18 mouse cellular contexts compared by ENCODE assay signal in the genomic region with DNA sequence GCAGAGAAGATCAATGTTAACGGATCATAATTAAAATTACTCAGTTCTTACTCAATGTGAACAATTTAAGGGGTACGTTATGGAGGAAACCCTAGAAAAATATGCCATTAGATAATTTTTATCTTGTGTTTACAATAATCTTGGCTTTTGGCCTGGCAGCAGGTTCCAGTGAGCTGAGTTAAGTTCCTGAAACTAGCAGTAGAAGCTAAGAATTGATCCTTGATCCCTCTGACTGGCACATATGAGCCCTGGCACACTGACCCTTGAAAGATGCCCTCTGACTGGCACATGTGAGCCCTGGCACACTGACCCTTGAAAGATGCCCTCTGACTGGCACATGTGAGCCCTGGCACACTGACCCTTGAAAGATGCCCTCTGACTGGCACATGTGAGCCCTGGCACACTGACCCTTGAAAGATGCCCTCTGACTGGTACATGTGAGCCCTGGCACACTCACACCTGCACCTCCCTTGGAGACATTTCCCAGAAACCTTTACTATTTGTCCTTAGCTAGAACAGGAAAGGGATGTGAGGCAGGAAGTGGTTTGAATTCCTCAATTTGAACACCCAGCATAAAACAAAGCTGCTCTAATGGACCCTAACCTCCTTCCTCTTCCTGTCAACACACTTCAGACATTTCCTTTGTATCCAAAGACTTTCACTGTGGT. TPM values are rescaled to one million over a fixed set of nuclear protein-coding genes. Genes with fewer than 3 reads are reported as not detected.
DNase-seq lines count a peak whose midpoint lies in the region; ATAC-seq lines count a peak whose summit lies in the region.
"Had no signal": no experiment of that assay in that cellular context is flagged by ENCODE, and none has a peak within 500 bp of the region (broad histone marks: within the 10 kb centered on the region; RNA-seq: fewer than 3 reads in every experiment).

No protein-coding gene starts in this region.

- H3K4me2 ChIP-seq in kidney, embryonic 14.5 days (replicated peaks; ENCODE audit: low read depth, low read length) = no peak overlapping the region
- H3K4me2 ChIP-seq in heart, embryonic 15.5 days = no peak overlapping the region
- H3K4me2 ChIP-seq: stomach, embryonic 15.5 days had no signal

- H3K9ac ChIP-seq in kidney, embryonic 14.5 days (ENCODE audit: low read depth, low read length) = no peak overlapping the region
- no peak overlapping the region for H3K9ac ChIP-seq in heart, embryonic 15.5 days
- H3K9ac ChIP-seq: stomach, embryonic 15.5 days had no signal

- no peak for ATAC-seq in kidney, embryonic 14.5 days (ENCODE audit: low FRiP score, low TSS enrichment)
- ATAC-seq in heart, embryonic 15.5 days (replicated peaks; ENCODE audit: insufficient number of reproducible peaks, insufficient read depth, low FRiP score, low read depth) = 0 out of 2 replicates have a peak, but pooled peaks have one; percentile 55

- H3K27ac ChIP-seq in kidney, embryonic 14.5 days (ENCODE audit: low read depth, low read length) = no peak overlapping the region
- peak overlapping the region; percentile 53 for H3K27ac ChIP-seq in heart, embryonic 15.5 days
- peak overlapping the region; percentile 69 for H3K27ac ChIP-seq in macrophage
- H3K27ac ChIP-seq: stomach, embryonic 15.5 days had no signal

- 87% methylated on average over 2 of the region's 2 CpGs for WGBS in kidney, embryonic 14.5 days
- 62% methylated on average over 2 of the region's 2 CpGs for WGBS in heart, embryonic 15.5 days
- WGBS in macrophage (ENCODE audit: missing documents) = 37% methylated on average over 2 of the region's 2 CpGs

- DNase-seq in kidney, adult 9 months = peak; percentile 79
- DNase-seq in R1 (ENCODE audit: low read depth, low spot score) = peak; percentile 47
- no peak for DNase-seq in right cerebral cortex, postnatal 25 days
- DNase-seq in right cerebral cortex, adult 18-20 months = no peak
- no peak for DNase-seq in frontal cortex, postnatal 10 days (ENCODE audit: low spot score in 2 of 2)
- DNase-seq: adrenal gland, postnatal 10 days; cerebellum, postnatal 25 days; left cerebral cortex, postnatal 4 days; midbrain, embryonic 14.5 days had no signal

- no peaks in the 10 kb centered on the region for H3K27me3 ChIP-seq in kidney, embryonic 14.5 days (ENCODE audit: control insufficient read depth, insufficient read depth, low read length)
- no peaks in the 10 kb centered on the region for H3K27me3 ChIP-seq in heart, embryonic 15.5 days
- H3K27me3 ChIP-seq: stomach, embryonic 15.5 days had no signal

- H3K36me3 ChIP-seq in kidney, embryonic 14.5 days (ENCODE audit: control insufficient read depth, insufficient read depth, low read length) = no peaks in the 10 kb centered on the region
- no peaks in the 10 kb centered on the region for H3K36me3 ChIP-seq in heart, embryonic 15.5 days
- no peaks in the 10 kb centered on the region for H3K36me3 ChIP-seq in macrophage (ENCODE audit: inconsistent target)
- H3K36me3 ChIP-seq: G1E; stomach, embryonic 15.5 days had no signal

- H3K4me1 ChIP-seq in kidney, embryonic 14.5 days (ENCODE audit: control insufficient read depth, insufficient read depth, low read length) = no peaks in the 10 kb centered on the region
- peaks cover 3% of the 10 kb centered on the region; the same call in 1 of the 2 replicates for H3K4me1 ChIP-seq in heart, embryonic 15.5 days (replicated peaks)
- H3K4me1 ChIP-seq: stomach, embryonic 15.5 days had no signal

- no peaks in the 10 kb centered on the region for H3K79me2 ChIP-seq in macrophage (ENCODE audit: inconsistent target)

- H3K4me3 ChIP-seq in kidney, embryonic 14.5 days (ENCODE audit: low read length) = no peak overlapping the region
- no peak overlapping the region for H3K4me3 ChIP-seq in heart, embryonic 15.5 days
- no peak overlapping the region for H3K4me3 ChIP-seq in macrophage (ENCODE audit: inconsistent target)
- H3K4me3 ChIP-seq: erythroblast, embryonic 14.5 days; stomach, embryonic 15.5 days had no signal

- no peaks in the 10 kb centered on the region for H3K9me3 ChIP-seq in kidney, embryonic 14.5 days (ENCODE audit: control insufficient read depth, low read length)
- H3K9me3 ChIP-seq in heart, embryonic 15.5 days (replicated peaks) = no peaks in the 10 kb centered on the region
- H3K9me3 ChIP-seq: G1E; stomach, embryonic 15.5 days had no signal

RNA-seq across cellular contexts. Expression of a gene that starts 9.4 kb away (rescaled TPM):
- polyA plus RNA-seq in kidney, embryonic 14.5 days (2014; fragmentation: Nextera tagmentation; extraction: Ambion mirVana) = not detected in 2 replicates
- 0.36 and 0.42 TPM in 2 replicates for polyA plus RNA-seq in heart, embryonic 15.5 days (2015; fragmentation: Nextera tagmentation; extraction: Ambion mirVana)
- under 1 TPM in 2 of 26 experiments, not detected in 24; 0.44 to 0.51 TPM for total RNA-seq in macrophage (2018; cell fraction: chromatin; rRNA removed)
- under 1 TPM in 10 of 26 experiments, not detected in 16; 0.08 to 0.50 (median 0.17) TPM for total RNA-seq in macrophage (2018; cell fraction: cytosol; rRNA removed)
- total RNA-seq in macrophage (2018; cell fraction: nucleus; rRNA removed) = 1 to 10 TPM in 1 of 26 experiments, under 1 TPM in 6, not detected in 19; 0.55 to 1.3 (median 0.83) TPM
- polyA plus RNA-seq in macrophage (2018) = not detected in 3 replicates
- total RNA-seq: gastrocnemius, adult 8-10 months had no signal
- polyA plus RNA-seq: erythroblast, embryonic 14.5 days; G1E; midbrain, embryonic 14.5 days had no signal

RNA-seq across cellular contexts. Expression of a gene that starts 42.3 kb away (rescaled TPM):
- polyA plus RNA-seq in kidney, embryonic 14.5 days (2014; fragmentation: Nextera tagmentation; extraction: Ambion mirVana) = 0.99 and 1.2 TPM in 2 replicates
- polyA plus RNA-seq in heart, embryonic 15.5 days (2015; fragmentation: Nextera tagmentation; extraction: Ambion mirVana) = 0.18 and 0.41 TPM in 2 replicates
- total RNA-seq in macrophage (2018; cell fraction: chromatin; rRNA removed) = 10 to 100 TPM in 4 of 26 experiments, 1 to 10 TPM in 18, under 1 TPM in 1, not detected in 3; 0.82 to 12.5 (median 4.5) TPM
- 10 to 100 TPM in 1 of 26 experiments, 1 to 10 TPM in 14, under 1 TPM in 11; 0.36 to 11.4 (median 4.0) TPM for total RNA-seq in macrophage (2018; cell fraction: cytosol; rRNA removed)
- total RNA-seq in macrophage (2018; cell fraction: nucleus; rRNA removed) = 10 to 100 TPM in 7 of 26 experiments, 1 to 10 TPM in 18, not detected in 1; 1.2 to 14.2 (median 4.2) TPM
- polyA plus RNA-seq in macrophage (2018) = 0.75 to 1.5 TPM (median 1.2 TPM) in 3 replicates
- polyA plus RNA-seq: erythroblast, embryonic 14.5 days; G1E had no signal

RNA-seq across cellular contexts. Expression of a gene that starts 43.5 kb away (rescaled TPM):
- 0.35 TPM in 1 of 2 replicates, not detected in the other for polyA plus RNA-seq in kidney, embryonic 14.5 days (2014; fragmentation: Nextera tagmentation; extraction: Ambion mirVana)
- polyA plus RNA-seq in heart, embryonic 15.5 days (2015; fragmentation: Nextera tagmentation; extraction: Ambion mirVana) = not detected in 2 replicates
- not detected for total RNA-seq in macrophage (2018; cell fraction: chromatin; rRNA removed)
- not detected for total RNA-seq in macrophage (2018; cell fraction: cytosol; rRNA removed)
- not detected for total RNA-seq in macrophage (2018; cell fraction: nucleus; rRNA removed)
- not detected in 3 replicates for polyA plus RNA-seq in macrophage (2018)
- total RNA-seq: adrenal gland, postnatal 10 days; gastrocnemius, adult 8-10 months; left cerebral cortex, postnatal 4 days had no signal
- polyA plus RNA-seq: erythroblast, embryonic 14.5 days; G1E; intestine, embryonic 14.5 days; midbrain, embryonic 14.5 days; stomach, embryonic 15.5 days; urinary bladder, adult 2 months had no signal

RNA-seq across cellular contexts. Expression of a gene that starts 51.8 kb away (rescaled TPM):
- polyA plus RNA-seq in kidney, embryonic 14.5 days (2014; fragmentation: Nextera tagmentation; extraction: Ambion mirVana) = 1.1 TPM in 1 of 2 replicates, not detected in the other
- not detected in 2 replicates for polyA plus RNA-seq in heart, embryonic 15.5 days (2015; fragmentation: Nextera tagmentation; extraction: Ambion mirVana)
- total RNA-seq in macrophage (2018; cell fraction: chromatin; rRNA removed) = not detected
- not detected for total RNA-seq in macrophage (2018; cell fraction: cytosol; rRNA removed)
- total RNA-seq in macrophage (2018; cell fraction: nucleus; rRNA removed) = not detected
- not detected in 3 replicates for polyA plus RNA-seq in macrophage (2018)
- total RNA-seq: adrenal gland, postnatal 10 days; gastrocnemius, adult 8-10 months; left cerebral cortex, postnatal 4 days had no signal
- polyA plus RNA-seq: erythroblast, embryonic 14.5 days; G1E; intestine, embryonic 14.5 days; midbrain, embryonic 14.5 days; stomach, embryonic 15.5 days; urinary bladder, adult 2 months had no signal

RNA-seq across cellular contexts. Expression of a gene that starts 53.8 kb away (rescaled TPM):
- polyA plus RNA-seq in kidney, embryonic 14.5 days (2014; fragmentation: Nextera tagmentation; extraction: Ambion mirVana) = not detected in 2 replicates
- polyA plus RNA-seq in heart, embryonic 15.5 days (2015; fragmentation: Nextera tagmentation; extraction: Ambion mirVana) = not detected in 2 replicates
- total RNA-seq in macrophage (2018; cell fraction: chromatin; rRNA removed) = 100 to 1,000 TPM in 4 of 26 experiments, 10 to 100 TPM in 21, 1 to 10 TPM in 1; 9.3 to 149 (median 66.7) TPM
- 100 to 1,000 TPM; 115 to 754 (median 414) TPM for total RNA-seq in macrophage (2018; cell fraction: cytosol; rRNA removed)
- 100 to 1,000 TPM in 8 of 26 experiments, 10 to 100 TPM in 13, 1 to 10 TPM in 1, not detected in 4; 5.0 to 237 (median 44.2) TPM for total RNA-seq in macrophage (2018; cell fraction: nucleus; rRNA removed)
- polyA plus RNA-seq in macrophage (2018) = 224 to 377 TPM (median 317 TPM) in 3 replicates
- total RNA-seq: G1E had no signal
- polyA plus RNA-seq: erythroblast, embryonic 14.5 days; intestine, embryonic 14.5 days; stomach, embryonic 15.5 days had no signal

Comparison
In these comparisons a context has a peak if more than half of its experiments do, and no peak if none do; other contexts are left out.
1. DNase-seq: peak in kidney, adult 9 months (single experiment) and R1 (single experiment); none in right cerebral cortex, postnatal 25 days (single experiment), right cerebral cortex, adult 18-20 months (single experiment) and frontal cortex, postnatal 10 days (0 of 2).